Mouse (Mus musculus) megakaryocyte, embryonic 14.5 days (primary cell): Measurements from ENCODE around the gene Adm. TPM values are rescaled to one million over a fixed set of nuclear protein-coding genes. Genes with fewer than 3 reads are reported as not detected.
A peak's percentile ranks its signal among the peaks of the same experiment; 100 is the strongest.
"Not testable (repeated sequence)": the region's sequence is repeated elsewhere in the genome, so short reads cannot be mapped to it uniquely, and the experiment has no call there.

ENCODE experiments used
- H3K27me3 ChIP-seq: replicated peaks from 2 replicates; pipeline ENCODE3; 2012; ENCODE audit warnings: inconsistent platforms
- H3K36me3 ChIP-seq: replicated peaks from 2 replicates; pipeline ENCODE3; 2012; ENCODE audit warnings: low read length, inconsistent platforms, mixed read lengths
- H3K4me1 ChIP-seq: 2 replicates; pipeline ENCODE4 v1.6.1; 2012; ENCODE audit warnings: inconsistent platforms
- H3K4me3 ChIP-seq: replicated peaks from 2 replicates; pipeline ENCODE3; 2012; ENCODE audit warnings: moderate library complexity, mild to moderate bottlenecking, inconsistent platforms
- H3K9me3 ChIP-seq: 2 replicates; pipeline ENCODE4 v1.6.1; 2012; ENCODE audit warnings: inconsistent platforms
- FLI1 ChIP-seq: IDR thresholded peaks from 2 replicates; pipeline ENCODE4 v1.6.1; 2012; ENCODE audit warnings: low read length, inconsistent platforms, mixed read lengths
- GATA1 ChIP-seq: IDR thresholded peaks from 3 replicates; pipeline ENCODE4 v1.6.1; 2012; ENCODE audit warnings: mixed read lengths, low read length, inconsistent platforms, borderline replicate concordance
- polyA plus RNA-seq: library from polyadenylated mRNA; stranded (reverse); fragments of >175 nt; gene quantifications from 2 replicates; pipeline ENCODE4 v1.2.3, GENCODE M21; 2012; ENCODE audit warnings: low replicate concordance; ENCODE audit not compliant: insufficient read depth

Gene Adm
- polyA plus RNA-seq, 1 experiment, result not detected

- Histone ChIP-seq H3K4me3 (peak overlapping the region; percentile 86), H3K27me3 (peaks cover 94% of the 10 kb centered on the region)
Measured at GRCm38 (mm10) chr7:110628611-110629354, 1.3 kb downstream of the Adm start.

GRCm38 (mm10) chr7:110629892-110630666 lies 2.6 kb downstream of the Adm start:
- Histone ChIP-seq H3K4me1 (peaks cover 55% of the 10 kb centered on the region), H3K4me3 (peak overlapping the region; percentile 92), H3K9me3 (no peaks in the 10 kb centered on the region), H3K36me3 (no peaks in the 10 kb centered on the region), H3K27me3 (peaks cover 92% of the 10 kb centered on the region)
- TF ChIP-seq GATA1, result no peak

More at GRCm38 (mm10) chr7:110628611-110629354, 1.3 kb downstream of the Adm start:
- H3K9me3 ChIP-seq, result no peaks in the 10 kb centered on the region
- no peaks in the 10 kb centered on the region for H3K36me3 ChIP-seq
- TF ChIP-seq FLI1 (no peak), GATA1 (no peak)
- H3K4me1 ChIP-seq, result peaks cover 55% of the 10 kb centered on the region

GRCm38 (mm10) chr7:110631136-110631888 lies 3.9 kb downstream of the Adm start:
- H3K36me3 ChIP-seq, result no peaks in the 10 kb centered on the region
- H3K27me3 ChIP-seq, result peaks cover 82% of the 10 kb centered on the region
- H3K9me3 ChIP-seq, result no peaks in the 10 kb centered on the region
- peaks cover 46% of the 10 kb centered on the region for H3K4me1 ChIP-seq
- no peak overlapping the region for H3K4me3 ChIP-seq
- TF ChIP-seq GATA1 (no peak), FLI1 (no peak)

GRCm38 (mm10) chr7:110635929-110636328 lies 8.5 kb downstream of the Adm start:
- no peaks in the 10 kb centered on the region for H3K36me3 ChIP-seq
- H3K9me3 ChIP-seq, result no peaks in the 10 kb centered on the region
- TF ChIP-seq GATA1, result no peak
- no peak overlapping the region for H3K4me3 ChIP-seq
- peaks cover 3% of the 10 kb centered on the region for H3K4me1 ChIP-seq
- H3K27me3 ChIP-seq, result peaks cover 58% of the 10 kb centered on the region

GRCm38 (mm10) chr7:110636559-110636958 lies 9.1 kb downstream of the Adm start:
- H3K4me1 ChIP-seq, result no peaks in the 10 kb centered on the region
- H3K9me3 ChIP-seq, result no peaks in the 10 kb centered on the region
- H3K36me3 ChIP-seq, result no peaks in the 10 kb centered on the region
- H3K27me3 ChIP-seq, result peaks cover 52% of the 10 kb centered on the region
- H3K4me3 ChIP-seq, result no peak overlapping the region
- TF ChIP-seq GATA1, result no peak
- no peak for TF ChIP-seq FLI1

GRCm38 (mm10) chr7:110638305-110639110 lies 11.0 kb downstream of the Adm start:
- H3K9me3 ChIP-seq, result no peaks in the 10 kb centered on the region

GRCm38 (mm10) chr7:110639291-110639915 lies 11.9 kb downstream of the Adm start:
- no peaks in the 10 kb centered on the region for H3K4me1 ChIP-seq
- H3K36me3 ChIP-seq, result no peaks in the 10 kb centered on the region
- H3K9me3 ChIP-seq, result no peaks in the 10 kb centered on the region
- peak overlapping the region; percentile 14 for H3K4me3 ChIP-seq
- TF ChIP-seq FLI1, result no peak
- no peak for TF ChIP-seq GATA1
- peaks cover 43% of the 10 kb centered on the region for H3K27me3 ChIP-seq

More at GRCm38 (mm10) chr7:110638305-110639110, 11.0 kb downstream of the Adm start:
- no peaks in the 10 kb centered on the region for H3K4me1 ChIP-seq
- peaks cover 46% of the 10 kb centered on the region for H3K27me3 ChIP-seq
- H3K36me3 ChIP-seq, result no peaks in the 10 kb centered on the region
- no peak overlapping the region for H3K4me3 ChIP-seq
- TF ChIP-seq FLI1 (no peak), GATA1 (no peak)

GRCm38 (mm10) chr7:110639958-110640357 lies 12.5 kb downstream of the Adm start:
- peaks cover 39% of the 10 kb centered on the region for H3K27me3 ChIP-seq
- not testable (repeated sequence) for H3K36me3 ChIP-seq, H3K4me1 ChIP-seq, H3K4me3 ChIP-seq, H3K9me3 ChIP-seq

GRCm38 (mm10) chr7:110645311-110645710 lies 17.9 kb downstream of the Adm start:
- Histone ChIP-seq H3K4me1 (peaks cover 3% of the 10 kb centered on the region; the same call in 1 of the 2 replicates), H3K27me3 (peaks cover 36% of the 10 kb centered on the region), H3K9me3 (peaks cover 16% of the 10 kb centered on the region), H3K36me3 (no peaks in the 10 kb centered on the region), H3K4me3 (no peak overlapping the region)
- no peak for TF ChIP-seq FLI1
- TF ChIP-seq GATA1, result no peak
